24 mouse cellular contexts compared by ENCODE assay signal in genomic region chr9:67937286-67937685, GRCm38 (mm10).
A peak's percentile ranks its signal among the peaks of the same experiment; 100 is the strongest.
DNase-seq lines count a peak whose midpoint lies in the region; ATAC-seq and TF ChIP-seq lines count a peak whose summit lies in the region.
"Had no signal": no experiment of that assay in that cellular context is flagged by ENCODE, and none has a peak within 500 bp of the region (broad histone marks: within the 10 kb centered on the region; RNA-seq: fewer than 3 reads in every experiment).

No protein-coding gene starts in this region.

- H3K9me3 ChIP-seq in forebrain, embryonic 13.5 days (replicated peaks): no peaks in the 10 kb centered on the region
- no peaks in the 10 kb centered on the region for H3K9me3 ChIP-seq in forebrain, embryonic 16.5 days (ENCODE audit: control insufficient read depth, low read length)
- H3K9me3 ChIP-seq: embryonic facial prominence, embryonic 12.5 days; embryonic facial prominence, embryonic 15.5 days; hindbrain, embryonic 12.5 days; hindbrain, embryonic 15.5 days had no signal

- no peak for TF ChIP-seq POLR2A in brain, embryonic 14.5 days (IDR thresholded peaks at IDR 0.05; ENCODE audit: borderline replicate concordance, extremely low read depth, insufficient read depth, insufficient read length, poor library complexity, severe bottlenecking)

- TF ChIP-seq CTCF in brain, embryonic 14.5 days (IDR thresholded peaks at IDR 0.05; ENCODE audit: borderline replicate concordance, extremely low read depth, insufficient read depth, insufficient read length): no peak

- no peak overlapping the region for H3K9ac ChIP-seq in forebrain, embryonic 13.5 days
- no peak overlapping the region for H3K9ac ChIP-seq in forebrain, embryonic 16.5 days (replicated peaks; ENCODE audit: low read depth, low read length)
- H3K9ac ChIP-seq: embryonic facial prominence, embryonic 12.5 days; embryonic facial prominence, embryonic 15.5 days; hindbrain, embryonic 12.5 days; hindbrain, embryonic 15.5 days had no signal

- no peak overlapping the region for H3K4me2 ChIP-seq in forebrain, embryonic 13.5 days
- no peak overlapping the region for H3K4me2 ChIP-seq in forebrain, embryonic 16.5 days (ENCODE audit: low read length)
- H3K4me2 ChIP-seq: embryonic facial prominence, embryonic 12.5 days; embryonic facial prominence, embryonic 15.5 days; heart, embryonic 11.5 days; hindbrain, embryonic 12.5 days; hindbrain, embryonic 15.5 days had no signal

- DNase-seq in Muller cell, postnatal 12 days (ENCODE audit: inconsistent ontology term): peak; percentile 16
- peak; percentile 88 for DNase-seq in brain, embryonic 14.5 days (ENCODE audit: low read depth)
- DNase-seq in retina, postnatal 1 day: peak; percentile 84
- DNase-seq in heart, adult 9 months (ENCODE audit: low spot score in 2 of 2): no peak
- no peak for DNase-seq in thymus, postnatal 10 days (ENCODE audit: low spot score in 2 of 2)
- DNase-seq: adrenal gland, adult 8-10 months; adrenal gland, postnatal 25 days; cerebellum, adult 11 months; cerebellum, adult 2 months; cerebellum, adult 9-11 months; cerebellum, postnatal 25 days; gastrocnemius, postnatal 10 days; gastrocnemius, postnatal 36 days; heart, adult 2 months had no signal

- WGBS in forebrain, embryonic 13.5 days: 16% methylated on average over 2 of the region's 2 CpGs
- WGBS in forebrain, embryonic 16.5 days: 15% methylated on average over 2 of the region's 2 CpGs

- H3K27ac ChIP-seq in forebrain, embryonic 13.5 days: 0 out of 2 replicates have a peak overlapping the region, but pooled peaks have one; percentile 5
- H3K27ac ChIP-seq in forebrain, embryonic 16.5 days (ENCODE audit: low read length): no peak overlapping the region
- H3K27ac ChIP-seq: embryonic facial prominence, embryonic 12.5 days; embryonic facial prominence, embryonic 15.5 days; heart, adult 2 months; hindbrain, embryonic 12.5 days; hindbrain, embryonic 15.5 days had no signal

- peaks cover 11% of the 10 kb centered on the region for H3K36me3 ChIP-seq in forebrain, embryonic 13.5 days (ENCODE audit: poor library complexity, severe bottlenecking)
- peaks cover 3% of the 10 kb centered on the region; the same call in 1 of the 2 replicates for H3K36me3 ChIP-seq in forebrain, embryonic 16.5 days (ENCODE audit: control insufficient read depth, insufficient read depth)
- H3K36me3 ChIP-seq: hindbrain, embryonic 15.5 days had no signal

- peak; percentile 45; the same call in 1 of the 2 replicates for ATAC-seq in forebrain, embryonic 13.5 days
- ATAC-seq in forebrain, embryonic 16.5 days: no peak
- ATAC-seq: activated CD4-positive, CD25-positive, alpha-beta regulatory T cell, adult 4 months; CD4-positive, CD25-positive, alpha-beta regulatory T cell, adult 4 months; intestine, postnatal 0 days had no signal

- 0 out of 2 replicates have a peak, but pooled peaks cover 2% of the 10 kb centered on the region for H3K27me3 ChIP-seq in forebrain, embryonic 13.5 days
- H3K27me3 ChIP-seq in forebrain, embryonic 16.5 days (replicated peaks; ENCODE audit: control insufficient read depth, insufficient read depth, low read length): no peaks in the 10 kb centered on the region
- H3K27me3 ChIP-seq: embryonic facial prominence, embryonic 12.5 days; embryonic facial prominence, embryonic 15.5 days; hindbrain, embryonic 12.5 days; hindbrain, embryonic 15.5 days had no signal

- H3K4me1 ChIP-seq in forebrain, embryonic 13.5 days: peaks cover 22% of the 10 kb centered on the region
- H3K4me1 ChIP-seq in forebrain, embryonic 16.5 days (replicated peaks; ENCODE audit: control insufficient read depth, insufficient read depth, low read length): peaks cover 3% of the 10 kb centered on the region; the same call in 1 of the 2 replicates
- H3K4me1 ChIP-seq: embryonic facial prominence, embryonic 12.5 days; embryonic facial prominence, embryonic 15.5 days; hindbrain, embryonic 12.5 days; hindbrain, embryonic 15.5 days had no signal

- no peak overlapping the region for H3K4me3 ChIP-seq in forebrain, embryonic 13.5 days
- H3K4me3 ChIP-seq in forebrain, embryonic 16.5 days (replicated peaks; ENCODE audit: low read length): no peak overlapping the region
- H3K4me3 ChIP-seq: embryonic facial prominence, embryonic 12.5 days; embryonic facial prominence, embryonic 15.5 days; heart, adult 2 months; hindbrain, embryonic 12.5 days; hindbrain, embryonic 15.5 days had no signal

Comparison
In these comparisons a context has a peak if more than half of its experiments do, and no peak if none do; other contexts are left out.
1. DNase-seq: peak in Muller cell, postnatal 12 days (single experiment), brain, embryonic 14.5 days (single experiment) and retina, postnatal 1 day (single experiment); none in heart, adult 9 months (0 of 2) and thymus, postnatal 10 days (0 of 2).